In genomic region chr16:91989332-91989731, GRCm38 (mm10) we compare ENCODE assay signal across 18 mouse cellular contexts.
DNase-seq lines count a peak whose midpoint lies in the region; TF ChIP-seq lines count a peak whose summit lies in the region.
"Had no signal": no experiment of that assay in that cellular context is flagged by ENCODE, and none has a peak within 500 bp of the region (broad histone marks: within the 10 kb centered on the region; RNA-seq: fewer than 3 reads in every experiment).

No protein-coding gene starts in this region.

- dilution Hi-C loops in CH12.LX (cut with MboI; ENCODE audit: extremely low pct_ligation_motif_present, extremely low pct_unique_long_range_greater_than_20kb, low sequenced_read_pairs): no loop called here

- no peak overlapping the region for H3K4me2 ChIP-seq in CH12.LX (ENCODE audit: insufficient read depth, low read depth, poor library complexity, severe bottlenecking)

- TF ChIP-seq EP300 in CH12.LX (IDR thresholded peaks at IDR 0.05; ENCODE audit: low read length): no peak

- no peak overlapping the region for H3K27ac ChIP-seq in CH12.LX (ENCODE audit: insufficient read depth, low read depth)
- H3K27ac ChIP-seq in ES-E14 (ENCODE audit: insufficient read depth, low read depth, low read length, poor library complexity, severe bottlenecking): no peak overlapping the region

- H3K79me2 ChIP-seq in CH12.LX (replicated peaks; ENCODE audit: control insufficient read depth, extremely low read depth, insufficient read depth, poor library complexity, severe bottlenecking): no peaks in the 10 kb centered on the region

- no peak overlapping the region for H3K9ac ChIP-seq in CH12.LX (ENCODE audit: insufficient read depth, low read depth)
- H3K9ac ChIP-seq in ES-E14 (ENCODE audit: insufficient read depth, low read depth, low read length, poor library complexity, severe bottlenecking): no peak overlapping the region

- no peak for TF ChIP-seq CTCF in CH12.LX (conservative IDR thresholded peaks at IDR 0.05 in 1 of 2, IDR thresholded peaks at IDR 0.05 in 1 of 2; ENCODE audit: low read depth in 2 of 2, low read length in 2 of 2)

- H3K36me3 ChIP-seq in CH12.LX (replicated peaks in 1 of 2; ENCODE audit: control insufficient read depth in 1 of 2, insufficient read depth in 1 of 2, low read length in 1 of 2): no peaks in the 10 kb centered on the region
- H3K36me3 ChIP-seq in ES-E14 (ENCODE audit: control insufficient read depth, insufficient read depth, low read length, poor library complexity, severe bottlenecking): no peaks in the 10 kb centered on the region
- H3K36me3 ChIP-seq: G1E had no signal

- peaks cover under 1% of the 10 kb centered on the region for H3K27me3 ChIP-seq in CH12.LX (replicated peaks)
- H3K27me3 ChIP-seq: Patski had no signal

- in situ Hi-C loops in CH12.LX (cut with MboI; ENCODE audit: low pct_ligation_motif_present, low pct_unique_long_range_greater_than_20kb, low sequenced_read_pairs): no loop called here
- in situ Hi-C loops in ES-E14 (cut with MboI; ENCODE audit: low sequenced_read_pairs in 2 of 2, unreplicated experiment in 2 of 2): no loop called here

- 0 out of 4 replicates have a peak, but pooled peaks cover 0 to 2% of the 10 kb centered on the region in 2 experiments for H3K4me1 ChIP-seq in CH12.LX (ENCODE audit: control insufficient read depth in 1 of 2, insufficient read depth in 2 of 2)
- H3K4me1 ChIP-seq in ES-E14 (ENCODE audit: control insufficient read depth in 2 of 2, insufficient read depth in 2 of 2, low read length in 2 of 2, poor library complexity in 1 of 2): peaks cover 0 to 2% of the 10 kb centered on the region in 2 experiments; a peak in 1 of 4 replicates

- no peak for DNase-seq in CH12.LX (ENCODE audit: extremely low read depth)
- DNase-seq in ES-E14 (ENCODE audit: low read depth, low spot score): no peak
- no peak for DNase-seq in heart, adult 8-10 months (ENCODE audit: low spot score)
- no peak for DNase-seq in right cerebral cortex, postnatal 36 days (ENCODE audit: low spot score in 2 of 2)
- DNase-seq: adrenal gland, adult 2 months; adrenal gland, adult 8-10 months; adrenal gland, postnatal 10 days; adrenal gland, postnatal 14 days; adrenal gland, postnatal 25 days; adrenal gland, postnatal 36 days; B cell, adult 2 months; cerebellum, adult 11 months; cerebellum, adult 11-12 months; cerebellum, adult 18-20 months; cerebellum, adult 2 months; cerebellum, adult 8-10 months had no signal

- H3K4me3 ChIP-seq in CH12.LX (replicated peaks in 1 of 3; ENCODE audit: low read depth in 2 of 3, low read length in 2 of 3, poor library complexity in 1 of 3) (no peak overlapping the region), ES-E14 (ENCODE audit: insufficient read depth in 1 of 2, low read depth in 1 of 2, low read length in 2 of 2, poor library complexity in 1 of 2, severe bottlenecking in 1 of 2) (no peak overlapping the region)

- H3K9me3 ChIP-seq in CH12.LX (replicated peaks; ENCODE audit: low read length): peaks cover 13% of the 10 kb centered on the region
- H3K9me3 ChIP-seq in ES-E14 (ENCODE audit: control insufficient read depth, insufficient read depth, low read depth, low read length): no peaks in the 10 kb centered on the region
- H3K9me3 ChIP-seq: G1E had no signal

- TF ChIP-seq RAD21 in CH12.LX (IDR thresholded peaks at IDR 0.05; ENCODE audit: low read depth, low read length): no peak

- TF ChIP-seq POLR2A in CH12.LX (IDR thresholded peaks at IDR 0.05; ENCODE audit: low read depth, low read length): no peak

TF ChIP-seq in CH12.LX, 34 proteins besides CTCF, POLR2A, EP300 and RAD21:
- TF ChIP-seq ZNF384 (IDR thresholded peaks at IDR 0.05; ENCODE audit: low read depth, low read length): no peak
- peak; percentile 70; the same call in 1 of the 2 replicates for TF ChIP-seq MAFK (IDR thresholded peaks at IDR 0.05; ENCODE audit: insufficient replicate concordance, low read length)

TF ChIP-seq in ES-E14, 5 proteins besides CTCF, POLR2A, EP300 and RAD21:
- TF ChIP-seq MAFK (IDR thresholded peaks at IDR 0.05; ENCODE audit: insufficient read depth, low read depth, low read length) (peak; percentile 54), ZNF384 (IDR thresholded peaks at IDR 0.05; ENCODE audit: low read depth, low read length) (no peak)
